Mouse (Mus musculus) monocyte, adult 5-6 weeks (primary cell): ENCODE results near the gene Slc16a10. TPM values are rescaled to one million over a fixed set of nuclear protein-coding genes. Genes with fewer than 3 reads are reported as not detected.

Experiments
- ATAC-seq: fragments of 153-309, 156-312 bp; replicated peaks from 2 replicates; pipeline ENCODE4 v1.8.0; 2017; ENCODE audit warnings: mild to moderate bottlenecking; ENCODE audit not compliant: low TSS enrichment, insufficient number of reproducible peaks, severe bottlenecking, poor library complexity, low FRiP score
- total RNA-seq: library from RNA; stranded (forward); fragments of 200-1000, 200-491, 200-594 nt; gene quantifications from 3 replicates; pipeline ENCODE4 v1.2.3, GENCODE M21; 2017

The Slc16a10 gene
- total RNA-seq, 1 experiment from 2014 or later: 19.6 TPM

- ATAC-seq: no peak
These were observed 58.5 kb downstream of the Slc16a10 start for GRCm38 (mm10) chr10:40083556-40083955.

- no peak for ATAC-seq
These were observed 59.4 kb downstream of the Slc16a10 start for GRCm38 (mm10) chr10:40082668-40083067.

GRCm38 (mm10) chr10:40080533-40080932, 61.5 kb downstream of the Slc16a10 start:
- no peak for ATAC-seq

- ATAC-seq: no peak
These were observed 62.8 kb downstream of the Slc16a10 start for GRCm38 (mm10) chr10:40079256-40079655.

GRCm38 (mm10) chr10:40077960-40078353, 64.1 kb downstream of the Slc16a10 start:
- no peak for ATAC-seq

GRCm38 (mm10) chr10:40077346-40077959, 64.6 kb downstream of the Slc16a10 start:
- ATAC-seq: peak; percentile 93

GRCm38 (mm10) chr10:40073608-40074007, 68.5 kb downstream of the Slc16a10 start:
- peak; percentile 62 for ATAC-seq

GRCm38 (mm10) chr10:40070684-40071083, 71.4 kb downstream of the Slc16a10 start:
- no peak for ATAC-seq

- ATAC-seq: no peak
These were observed 72.8 kb downstream of the Slc16a10 start for GRCm38 (mm10) chr10:40069270-40069669.

GRCm38 (mm10) chr10:40068595-40068994, 73.5 kb downstream of the Slc16a10 start:
- peak; percentile 43 for ATAC-seq

GRCm38 (mm10) chr10:40067529-40067928, 74.5 kb downstream of the Slc16a10 start:
- ATAC-seq: no peak

- no peak for ATAC-seq
These were observed 75.0 kb downstream of the Slc16a10 start for GRCm38 (mm10) chr10:40067071-40067470.

GRCm38 (mm10) chr10:40065357-40065756, 76.7 kb downstream of the Slc16a10 start:
- no peak for ATAC-seq

- no peak for ATAC-seq
These were observed 78.7 kb downstream of the Slc16a10 start for GRCm38 (mm10) chr10:40063291-40063890.

GRCm38 (mm10) chr10:40062812-40063211, 79.2 kb downstream of the Slc16a10 start:
- ATAC-seq: no peak

GRCm38 (mm10) chr10:40061926-40062325, 80.1 kb downstream of the Slc16a10 start:
- no peak for ATAC-seq

- 0 out of 2 replicates have a peak, but pooled peaks have one; percentile 13 for ATAC-seq
These were observed 83.3 kb downstream of the Slc16a10 start for GRCm38 (mm10) chr10:40058786-40059120.

- no peak for ATAC-seq
These were observed 83.8 kb downstream of the Slc16a10 start for GRCm38 (mm10) chr10:40058062-40058785.

- ATAC-seq: no peak
These were observed 84.4 kb downstream of the Slc16a10 start for GRCm38 (mm10) chr10:40057615-40058014.

- ATAC-seq: no peak
These were observed 87.6 kb downstream of the Slc16a10 start for GRCm38 (mm10) chr10:40054455-40054854.
